Mouse (Mus musculus) small intestine, adult 2 months (tissue): ENCODE measurements around the gene Higd1c.

ENCODE experiments used
- CTCF ChIP-seq: fragments of 200-500 bp; IDR thresholded peaks from 2 replicates; pipeline ENCODE4 v1.5.1; 2012; ENCODE audit warnings: low read depth, mild to moderate bottlenecking, control low read depth, inconsistent platforms, low read length, moderate library complexity, mixed read lengths; ENCODE audit not compliant: insufficient replicate concordance, insufficient read length; ENCODE audit errors: extremely low read depth
- POLR2A ChIP-seq: fragments of 200-500 bp; IDR thresholded peaks from 2 replicates; pipeline ENCODE4 v1.6.1; 2012; ENCODE audit warnings: low read depth, mild to moderate bottlenecking, control low read depth, inconsistent platforms, low read length, moderate library complexity

GRCm38 (mm10) chr15:100324021-100324591 lies 40.2 kb upstream of the Higd1c start:
- no peak for TF ChIP-seq POLR2A
- TF ChIP-seq CTCF: no peak
